Mouse (Mus musculus) T-helper 17 cell (primary cell): ENCODE data around the gene Nfix.

Experiments
- in situ Hi-C, 2 experiments: fragments of 300-600 bp; cut with MboI, MseI; formaldehyde crosslinking; loops; 1 replicate in 1 of 2; 2 replicates in 1 of 2; pipeline ENCODE4 v1.15.1; 2025; ENCODE audit warnings: high pct_unique_total_duplicates in 2 of 2

Nfix gene

DNA sequence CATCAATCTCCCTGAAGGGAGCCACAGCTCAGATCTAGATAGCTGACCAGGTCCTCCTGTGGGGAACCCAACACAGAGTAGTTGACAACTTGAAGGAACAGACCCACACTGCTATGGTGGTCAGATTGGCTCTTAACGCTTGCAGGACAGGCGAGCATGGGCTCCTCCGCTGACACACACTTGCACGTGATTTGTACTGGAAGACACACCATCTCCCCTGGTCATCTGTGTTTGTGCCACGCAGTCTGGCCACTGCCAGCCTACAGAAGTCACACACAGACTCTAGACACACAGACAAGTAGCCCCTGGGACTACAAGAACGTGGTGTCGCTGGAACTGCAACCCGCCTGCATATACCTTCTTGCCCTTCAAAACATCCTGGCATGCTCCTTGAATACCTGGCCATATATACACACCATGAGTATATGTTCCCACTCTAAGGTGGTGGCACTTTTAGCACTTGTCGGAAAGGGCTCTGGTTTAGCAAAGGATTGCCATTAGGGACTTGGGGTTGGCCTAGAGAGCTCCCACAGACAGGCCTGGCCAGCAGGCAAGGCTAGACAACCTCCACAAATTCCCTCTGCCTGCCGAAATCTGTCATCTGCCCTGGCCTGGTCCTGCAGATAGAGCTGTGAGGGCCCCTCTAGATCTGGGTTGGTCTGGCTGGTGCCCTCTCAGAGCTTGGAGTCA lies 1.6 kb downstream of the Nfix start:
- in situ Hi-C loops = loop anchor here in 1 of 2 experiments (5.0 kb wide), 1 partner anchor 51 kb away; no protein-coding TSS in a partner anchor

DNA sequence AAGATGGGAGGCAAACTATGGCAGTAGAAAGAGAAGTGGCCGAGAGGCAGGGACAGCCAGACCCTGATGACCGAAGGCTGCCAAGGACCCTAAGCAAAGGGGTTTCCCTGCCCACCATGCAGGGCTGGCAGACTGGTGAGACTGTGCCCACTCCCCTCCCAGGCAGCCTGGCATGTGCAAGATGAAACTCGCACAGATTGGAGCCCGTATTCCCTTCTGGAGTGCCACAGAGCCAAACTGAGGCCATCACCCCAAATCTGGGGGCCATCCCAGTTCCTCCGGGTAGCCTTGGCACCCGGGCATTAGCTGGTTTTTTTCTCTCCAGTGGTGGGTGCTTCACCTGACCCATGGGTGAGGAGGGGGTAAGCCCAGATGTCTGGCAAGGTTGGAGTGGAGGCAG lies 2.2 kb downstream of the Nfix start:
- in situ Hi-C loops = loop anchor here in 1 of 2 experiments (5.0 kb wide), 1 partner anchor 51 kb away; no protein-coding TSS in a partner anchor

DNA sequence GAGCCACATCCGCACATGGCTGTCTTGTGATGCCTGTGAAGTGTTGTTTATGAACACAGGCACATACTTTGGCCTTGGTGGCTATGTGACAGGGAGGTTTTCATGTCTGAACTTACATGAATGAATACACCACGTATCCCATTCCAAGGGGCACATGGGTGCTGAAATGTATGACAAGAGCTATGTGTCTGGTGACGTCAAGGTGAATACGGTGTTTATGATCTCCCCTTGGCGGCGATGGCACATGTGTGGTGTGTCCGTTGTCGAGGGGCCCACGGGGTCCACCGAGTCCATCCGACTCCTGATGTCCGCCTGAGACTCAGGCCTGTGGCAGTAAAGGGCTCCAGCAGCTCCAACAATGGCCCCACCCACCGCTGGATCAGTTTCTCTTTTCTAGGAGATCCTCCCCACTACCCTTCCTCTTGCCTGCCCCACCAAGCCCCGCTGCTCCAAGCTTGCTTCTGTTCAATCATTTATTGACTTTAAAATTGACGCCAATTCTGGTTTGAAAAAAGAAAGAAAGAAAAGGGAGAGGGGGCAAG lies 2.8 kb downstream of the Nfix start:
- in situ Hi-C loops = loop anchor here in 1 of 2 experiments (5.0 kb wide), 1 partner anchor 50 kb away; no protein-coding TSS in a partner anchor

DNA sequence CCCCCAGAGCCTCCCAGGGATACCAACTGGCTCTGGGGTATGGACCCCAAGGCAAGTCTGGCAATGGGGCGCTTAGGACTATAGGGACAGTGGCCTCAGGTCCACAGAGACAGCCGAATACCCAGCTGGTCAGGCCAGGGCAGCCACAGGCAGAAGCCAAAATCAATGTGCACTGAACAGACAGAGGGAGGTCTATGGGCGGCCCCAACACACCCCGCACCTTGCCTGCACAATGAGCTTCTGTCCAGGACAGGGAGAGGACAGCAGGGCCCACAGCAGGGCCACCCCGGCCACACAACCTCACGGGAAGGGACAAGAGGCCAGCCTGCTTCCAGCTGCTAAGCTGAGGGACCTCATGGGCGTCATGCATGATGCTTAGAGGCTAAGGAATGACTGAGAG lies 5.7 kb downstream of the Nfix start:
- in situ Hi-C loops = no loop called here

DNA sequence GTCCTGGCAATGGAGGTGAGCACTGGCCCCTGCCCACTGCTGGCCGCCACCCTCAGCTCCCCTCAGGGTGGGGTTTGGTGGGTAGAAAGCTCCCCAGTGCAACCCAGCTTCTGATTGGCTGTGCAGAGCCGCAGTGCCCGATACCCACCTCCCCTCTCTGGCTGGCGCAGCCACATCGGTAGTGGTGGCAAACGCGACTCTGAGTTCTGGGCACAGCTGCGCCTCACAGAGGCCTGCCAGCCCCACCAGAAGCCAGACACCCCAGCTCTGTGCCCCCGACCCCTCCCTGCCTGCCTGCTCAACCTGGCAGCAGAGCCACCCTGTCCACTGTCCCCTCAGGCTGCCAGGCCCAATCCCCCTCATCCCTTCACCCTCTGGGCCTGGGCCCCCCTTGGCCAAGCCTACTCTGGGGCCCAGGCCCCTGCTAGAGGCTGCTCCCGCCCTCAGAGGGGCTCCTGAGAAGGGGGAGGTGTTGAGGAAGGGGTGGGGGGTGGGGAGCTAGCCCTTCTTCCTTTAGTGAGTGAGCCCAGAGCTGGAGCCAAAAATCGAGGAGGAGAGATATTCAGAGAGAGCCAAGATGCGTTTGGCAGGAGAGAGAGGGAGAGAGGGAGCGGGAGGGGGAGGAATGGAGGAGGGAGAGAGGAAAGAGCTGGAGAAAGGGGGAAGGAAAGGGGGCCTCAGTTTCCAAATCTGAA lies 6.2 kb downstream of the Nfix start:
- in situ Hi-C loops = no loop called here

DNA sequence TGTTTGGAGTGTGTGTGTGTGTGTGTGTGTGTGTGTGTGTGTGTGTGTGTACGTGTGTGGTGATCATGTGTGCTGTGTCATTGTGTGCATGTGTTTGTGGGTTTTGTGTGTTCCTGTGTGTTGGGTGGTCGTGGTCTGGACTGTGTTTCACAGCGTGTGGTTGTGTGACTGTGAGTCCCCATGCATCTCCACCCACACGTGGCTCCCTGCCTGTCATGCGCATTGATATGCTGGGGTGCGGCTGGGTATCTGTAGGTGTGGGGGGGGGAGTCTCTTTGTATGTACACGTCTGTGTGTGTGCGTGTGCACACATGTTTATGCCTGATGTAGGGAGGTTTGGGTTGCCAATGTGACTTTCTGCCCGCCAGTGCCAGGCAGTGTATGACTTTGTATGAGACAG lies 7.0 kb downstream of the Nfix start:
- in situ Hi-C loops = no loop called here

DNA sequence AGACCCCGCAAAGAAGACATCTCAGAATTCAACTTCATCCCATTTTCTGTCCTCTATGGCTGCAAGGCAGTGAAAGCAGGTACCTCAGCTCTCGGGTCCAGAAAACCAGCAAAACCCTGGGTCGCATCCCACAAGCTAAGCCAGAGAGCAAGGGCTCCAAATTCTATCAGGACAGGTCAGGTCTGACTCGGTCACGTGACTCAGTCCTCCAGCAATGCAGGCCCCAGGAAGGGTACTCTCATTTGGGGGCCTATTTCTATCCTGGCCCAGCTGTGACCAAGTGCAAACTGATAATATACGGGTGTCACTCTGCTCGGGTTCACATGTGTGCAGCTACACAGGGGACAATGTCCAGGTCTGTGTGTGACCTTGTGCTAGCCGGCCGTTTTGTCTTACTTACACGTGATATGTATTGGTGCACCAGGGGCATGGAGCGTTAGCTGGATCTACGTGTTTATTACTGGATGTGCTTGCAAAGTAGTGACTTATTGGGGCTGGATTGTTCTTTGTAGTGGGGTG lies 7.7 kb downstream of the Nfix start:
- in situ Hi-C loops = no loop called here

DNA sequence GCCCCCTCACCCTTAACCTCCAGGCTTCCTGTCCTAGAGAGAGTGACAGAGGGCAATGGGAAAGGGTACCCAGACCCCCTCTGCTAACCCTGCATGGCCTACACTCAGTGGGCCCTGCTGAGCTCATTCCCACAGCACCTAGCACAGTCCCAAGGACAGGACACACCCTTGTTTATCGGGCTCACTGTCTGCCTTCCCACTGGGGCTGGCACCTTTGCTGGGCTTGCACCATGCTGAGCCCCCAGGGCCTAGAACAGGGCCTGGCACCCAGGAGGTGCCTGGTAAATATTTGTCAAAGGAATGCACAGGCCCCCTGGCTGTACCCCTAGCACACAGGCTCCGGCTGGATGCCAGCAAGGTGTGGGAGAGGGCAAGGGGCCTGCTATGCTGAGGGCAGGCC lies 9.6 kb downstream of the Nfix start:
- in situ Hi-C loops = no loop called here

DNA sequence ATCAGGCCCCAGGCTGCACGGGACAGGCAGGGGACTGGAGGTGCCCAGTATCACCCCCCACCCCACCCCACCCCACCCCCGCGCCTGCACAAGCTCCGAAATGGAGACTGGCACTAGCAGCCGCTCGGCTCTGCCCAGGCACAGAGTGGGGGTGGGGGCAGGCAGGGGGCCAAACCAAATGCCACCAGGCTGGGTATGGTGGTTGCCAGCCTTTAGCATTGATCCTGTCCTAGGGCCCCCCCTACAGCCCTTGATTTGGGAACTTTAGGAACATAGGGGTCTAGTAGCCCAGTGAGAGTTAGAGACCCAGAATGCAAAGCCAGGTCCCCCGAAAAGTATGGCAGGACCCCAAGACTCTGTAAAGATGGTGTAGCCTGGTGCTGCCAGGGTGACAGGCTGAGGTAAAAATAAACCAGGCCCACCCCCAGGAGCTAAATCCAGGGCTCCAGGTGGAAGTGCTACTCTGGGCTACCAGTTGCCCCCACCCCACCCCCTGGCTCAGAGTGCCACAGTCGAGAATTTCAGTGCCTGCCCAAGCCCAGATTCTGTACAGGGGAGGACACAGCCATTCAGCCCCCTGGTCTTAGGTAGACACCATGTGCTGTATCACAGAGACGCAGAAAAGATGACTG lies 10.2 kb downstream of the Nfix start:
- in situ Hi-C loops = no loop called here

DNA sequence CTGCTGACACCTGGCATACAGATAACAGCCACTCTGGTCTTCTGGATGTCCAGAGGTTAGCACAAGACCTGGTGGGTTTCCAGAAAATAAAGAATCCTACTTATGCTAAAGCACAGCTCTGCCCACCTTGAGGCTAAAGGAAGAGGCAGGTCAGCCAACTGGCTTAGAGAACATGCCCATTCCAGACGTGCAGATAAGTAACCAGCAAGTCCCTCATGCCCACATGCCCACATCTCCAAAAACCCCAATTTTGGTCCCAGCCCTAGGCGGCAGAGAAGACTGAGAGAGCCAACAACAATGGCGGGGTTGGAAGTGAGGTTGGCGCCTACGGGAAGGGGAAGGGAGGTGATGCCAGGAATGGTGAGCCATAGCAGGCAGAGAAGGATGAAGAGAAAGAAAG lies 10.8 kb downstream of the Nfix start:
- in situ Hi-C loops = no loop called here

DNA sequence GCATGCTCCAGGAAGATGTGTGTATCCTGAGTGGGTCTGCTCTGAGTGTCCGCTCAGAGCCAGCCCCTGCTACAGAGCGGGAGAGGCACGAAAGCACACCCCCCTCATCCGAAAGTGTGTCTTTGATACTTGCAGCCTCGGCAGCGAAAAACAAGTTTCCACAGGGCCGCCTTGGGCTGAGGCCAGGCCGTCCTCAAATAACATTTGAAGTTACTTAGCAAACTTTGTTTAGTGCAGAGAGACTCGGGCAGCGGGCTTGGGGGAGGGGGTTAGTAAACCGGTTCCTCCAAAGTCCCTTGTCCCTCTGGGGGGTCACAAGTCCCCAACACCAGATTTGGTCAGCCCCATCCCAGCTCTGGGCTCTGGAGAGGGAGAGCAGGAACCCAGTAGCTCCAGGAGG lies 11.2 kb downstream of the Nfix start:
- in situ Hi-C loops = no loop called here

DNA sequence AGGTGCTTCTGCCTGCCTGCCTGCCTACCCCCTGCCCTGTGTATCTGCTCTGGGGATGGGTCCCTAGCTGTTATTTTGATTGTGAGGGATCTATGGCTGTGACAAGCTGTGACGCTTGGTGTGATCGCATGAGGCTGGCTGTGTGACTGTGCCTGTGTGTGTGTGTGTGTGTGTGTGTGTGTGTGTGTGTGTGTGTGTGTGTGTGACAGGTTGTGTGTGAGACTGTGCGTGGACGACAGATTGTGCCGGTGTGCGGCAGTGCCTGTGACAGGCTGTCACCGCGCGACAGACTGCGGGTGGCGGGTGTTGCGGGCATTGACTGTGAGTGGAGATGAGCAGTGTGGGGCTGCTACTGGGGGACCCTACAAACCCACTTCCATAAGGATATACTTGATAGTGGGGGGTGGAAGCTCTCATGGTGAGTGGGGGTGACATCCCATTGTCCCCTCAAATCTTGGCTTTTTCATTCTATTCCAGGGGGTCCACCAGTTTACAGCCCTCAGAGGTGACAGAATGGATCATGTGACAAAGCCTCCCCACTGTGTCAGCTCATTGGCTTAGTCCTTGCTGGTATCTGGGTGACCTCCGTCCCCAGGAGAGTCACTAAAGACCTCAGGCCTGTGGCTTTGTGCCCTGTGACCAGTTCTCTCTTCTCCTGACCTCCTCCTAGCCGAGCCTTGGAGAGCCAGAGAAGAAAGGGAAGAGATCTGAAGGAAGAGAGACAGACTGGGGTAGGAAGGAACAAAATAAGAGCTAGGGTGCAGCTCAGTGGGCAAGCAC lies 12.4 kb downstream of the Nfix start:
- in situ Hi-C loops = no loop called here

DNA sequence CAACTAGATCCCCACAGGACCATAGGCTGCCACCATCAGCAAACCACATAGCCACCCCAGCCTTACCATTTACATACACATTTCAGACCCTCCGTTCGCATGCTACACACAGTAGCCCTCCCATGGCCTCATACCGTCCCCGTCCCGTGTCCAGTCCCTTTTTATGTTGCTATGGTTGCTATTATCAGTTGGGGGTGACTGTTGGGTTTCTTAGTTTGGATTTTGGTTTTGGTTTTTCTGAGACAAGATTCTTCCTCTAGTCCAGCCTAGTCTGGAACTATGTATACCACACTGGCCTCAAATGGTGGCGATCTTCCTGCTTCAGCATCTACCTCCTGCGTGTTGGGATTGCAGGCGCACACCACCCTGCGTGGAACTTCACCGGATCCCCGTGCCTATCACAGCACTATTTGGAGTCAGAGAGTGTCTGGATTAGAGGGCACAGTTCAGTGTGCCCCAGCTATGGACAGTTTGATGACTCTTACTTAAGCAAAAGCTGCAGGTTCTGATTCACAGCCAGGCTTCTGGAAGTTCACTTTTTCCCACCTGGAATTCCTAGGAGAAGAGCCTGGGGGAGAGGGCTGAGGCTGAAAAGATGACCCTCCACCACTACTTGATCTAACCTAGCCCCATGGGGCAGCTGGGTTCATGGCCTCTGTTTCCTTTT lies 13.2 kb downstream of the Nfix start:
- in situ Hi-C loops = no loop called here

DNA sequence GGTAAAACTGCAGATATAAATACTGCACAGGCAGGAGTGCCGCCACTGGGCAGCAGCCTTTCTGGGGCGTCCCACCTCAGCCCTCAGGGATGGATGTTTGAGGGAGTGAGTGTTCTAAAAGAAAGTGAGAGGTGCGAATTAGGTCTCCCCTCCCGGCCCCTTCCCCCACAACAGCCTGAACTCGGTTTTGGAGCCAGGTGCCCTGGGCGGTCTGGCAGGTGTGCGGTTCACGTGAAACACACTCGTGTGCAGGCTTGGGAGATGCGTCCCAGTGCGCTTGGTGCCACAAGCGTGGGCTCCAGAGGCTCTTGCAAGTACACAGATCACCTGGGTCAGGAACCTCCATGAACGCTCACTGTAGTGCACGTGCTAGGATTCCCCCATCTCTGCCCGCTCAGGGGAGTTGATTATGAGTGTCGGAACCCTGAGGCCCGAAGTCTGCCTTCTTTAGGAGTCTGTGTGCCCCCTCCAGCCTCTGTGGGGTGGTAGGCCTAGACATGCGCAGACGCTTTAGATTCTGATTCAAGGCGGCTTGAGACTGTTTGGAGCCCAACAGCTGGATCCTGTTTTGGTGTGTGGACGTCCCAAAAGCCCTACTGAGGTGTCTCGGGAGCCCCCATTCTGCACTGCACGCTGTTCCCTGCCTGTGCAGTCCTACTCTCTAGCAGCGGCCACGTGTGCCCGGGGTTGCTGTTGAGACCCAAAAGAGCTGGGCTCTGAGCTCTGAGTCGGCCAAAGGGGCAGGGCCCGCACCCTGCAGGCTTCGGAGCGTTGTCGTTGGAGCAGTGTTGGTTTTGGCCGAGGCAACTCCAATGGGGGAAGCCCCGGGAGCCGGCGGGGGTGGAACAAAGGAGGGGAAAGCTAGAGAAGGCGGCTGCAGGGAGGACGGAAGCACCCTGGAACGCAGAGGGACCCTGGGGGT lies 14.1 kb downstream of the Nfix start:
- in situ Hi-C loops = no loop called here

DNA sequence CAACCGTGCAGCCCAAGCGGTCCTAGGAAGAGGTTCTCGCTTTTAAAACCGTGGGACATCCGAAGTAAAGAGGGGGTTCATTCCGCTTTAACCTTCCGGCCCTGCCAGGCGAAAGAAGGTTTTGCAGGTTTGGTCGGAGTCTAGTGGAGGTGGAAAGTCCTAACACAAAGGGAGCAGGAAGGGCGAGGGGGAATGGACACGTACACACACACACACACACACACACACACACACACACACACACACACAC lies 14.7 kb downstream of the Nfix start:
- in situ Hi-C loops = no loop called here

DNA sequence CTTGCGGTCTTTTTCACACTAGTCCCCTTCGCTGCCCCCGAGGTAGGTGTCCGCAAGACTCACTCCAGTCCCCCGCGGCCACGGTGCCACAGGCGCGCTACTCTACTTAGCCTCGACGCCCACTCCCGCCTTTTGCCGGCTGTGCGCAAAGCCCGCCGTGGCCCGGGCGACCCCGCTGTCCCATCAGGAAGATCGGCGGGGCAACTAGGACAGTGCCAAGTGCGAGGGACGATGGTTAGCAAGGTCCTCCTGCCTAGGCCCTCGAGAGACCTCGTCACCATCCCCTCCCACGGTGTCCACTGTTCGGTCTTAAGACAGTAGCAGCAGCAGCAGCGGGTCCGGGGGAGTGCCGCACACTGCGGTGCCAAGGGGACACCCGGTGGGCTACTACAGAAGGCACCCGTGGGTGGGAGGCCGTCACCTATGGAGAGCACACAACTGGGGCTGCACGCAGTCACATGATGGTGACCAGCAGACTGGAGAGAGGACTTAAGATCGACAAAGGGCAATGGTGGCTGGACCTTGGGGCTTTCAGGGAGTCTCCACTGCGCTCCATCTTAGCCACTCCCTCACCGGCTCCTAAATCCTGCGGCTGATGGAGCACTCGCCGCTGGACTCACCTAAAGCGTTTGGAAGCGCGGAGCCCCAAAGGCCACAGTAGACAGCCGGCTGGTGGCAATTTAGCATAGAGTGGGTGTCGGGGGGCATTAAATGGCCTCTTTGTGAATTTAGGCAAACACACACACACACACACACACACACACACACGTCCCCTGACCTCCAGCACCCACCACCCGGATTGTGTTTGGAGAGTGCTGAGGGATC lies 15.3 kb downstream of the Nfix start:
- in situ Hi-C loops = no loop called here

DNA sequence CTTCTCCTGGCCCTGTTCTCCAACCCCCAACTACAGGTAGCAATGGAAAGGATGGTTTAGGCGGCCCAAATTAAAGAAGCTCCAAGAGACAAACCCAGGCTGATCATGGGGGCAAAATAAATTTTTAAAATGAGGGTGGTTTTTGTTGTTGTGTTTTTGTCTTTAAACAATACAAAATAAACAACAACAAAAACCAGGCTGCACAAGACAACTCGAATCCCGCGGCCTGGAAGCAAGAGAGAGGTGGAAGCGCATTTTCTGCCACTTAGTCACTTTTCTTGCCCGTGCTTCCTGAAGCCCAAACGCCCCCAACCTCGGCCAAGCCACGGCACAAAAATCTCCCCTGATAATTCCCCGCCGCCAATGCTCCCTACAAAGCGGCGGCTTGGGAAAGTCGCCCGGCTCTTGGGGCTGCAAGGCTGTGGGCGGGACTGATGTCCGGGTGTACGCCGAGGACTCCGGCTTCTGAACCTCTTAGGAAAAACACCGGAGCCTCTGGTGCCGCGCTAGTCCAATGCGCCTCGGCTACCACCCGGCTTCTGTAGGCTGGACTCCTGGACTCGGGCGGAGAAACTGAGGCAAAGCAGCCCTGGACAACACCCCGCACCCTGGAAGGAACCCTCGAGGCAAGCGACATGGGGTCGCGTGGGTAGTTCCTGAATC lies 16.1 kb downstream of the Nfix start:
- in situ Hi-C loops = no loop called here

DNA sequence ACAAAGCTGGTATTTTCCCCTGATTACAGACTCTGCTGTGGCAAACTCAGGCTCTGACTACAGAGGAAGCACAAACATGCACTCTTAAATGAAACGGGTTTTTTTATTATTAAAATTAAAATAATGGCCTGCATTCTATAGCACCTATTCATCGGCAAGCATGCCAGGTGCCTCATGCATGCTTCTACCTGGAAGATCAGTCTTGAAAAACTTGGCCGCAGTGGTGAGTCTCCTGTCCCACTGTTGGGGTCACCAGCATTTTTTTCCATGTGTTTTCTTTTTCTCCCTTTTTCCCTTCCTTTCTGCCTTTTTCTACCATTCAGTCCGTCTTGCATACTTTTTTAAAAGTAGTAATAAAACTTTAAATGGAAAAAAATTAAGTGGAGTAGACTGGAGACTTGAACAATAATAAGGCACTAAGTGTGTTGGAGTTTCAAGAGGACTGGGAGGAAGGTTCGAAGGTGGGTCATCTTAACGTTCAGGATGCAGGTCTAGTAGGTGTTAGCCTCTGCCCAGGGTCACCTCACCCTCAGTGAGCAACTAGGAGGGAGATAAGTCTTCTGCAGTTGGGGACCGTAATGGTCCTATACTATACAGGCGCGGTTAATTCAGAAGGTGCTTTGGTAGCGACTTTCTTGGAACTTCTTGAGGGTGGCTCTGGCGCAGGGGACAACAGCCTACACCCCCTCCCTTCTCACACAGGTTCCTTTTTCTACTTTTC lies 16.8 kb downstream of the Nfix start:
- in situ Hi-C loops = no loop called here
